Mouse (Mus musculus) embryonic fibroblast, embryonic 13.5 days (primary cell): Measurements from ENCODE around the gene Gm8024. TPM values are rescaled to one million over a fixed set of nuclear protein-coding genes. Genes with fewer than 3 reads are reported as not detected.
"Not testable (repeated sequence)": the region's sequence is repeated elsewhere in the genome, so short reads cannot be mapped to it uniquely, and the experiment has no call there.

Source experiments
- H3K27ac ChIP-seq: 2 replicates; pipeline ENCODE4 v1.5.1; 2012; ENCODE audit warnings: low read length, control low read depth, inconsistent platforms; ENCODE audit not compliant: insufficient read depth
- H3K4me1 ChIP-seq: 2 replicates; pipeline ENCODE4 v1.6.1; 2011; ENCODE audit warnings: low read length; ENCODE audit not compliant: control insufficient read depth, insufficient read depth
- H3K4me3 ChIP-seq: 2 replicates; pipeline ENCODE4 v1.5.1; 2011; ENCODE audit warnings: mild to moderate bottlenecking, control low read depth, low read length; ENCODE audit not compliant: insufficient read depth
- polyA plus RNA-seq: library from polyadenylated mRNA; stranded (reverse); fragments of >200 nt; gene quantifications from 2 replicates; pipeline ENCODE4 v1.2.4, GENCODE M21; 2011; ENCODE audit warnings: low read depth; ENCODE audit not compliant: missing spikeins, insufficient read length

Gene Gm8024
- polyA plus RNA-seq, result not detected in 2 replicates

DNA sequence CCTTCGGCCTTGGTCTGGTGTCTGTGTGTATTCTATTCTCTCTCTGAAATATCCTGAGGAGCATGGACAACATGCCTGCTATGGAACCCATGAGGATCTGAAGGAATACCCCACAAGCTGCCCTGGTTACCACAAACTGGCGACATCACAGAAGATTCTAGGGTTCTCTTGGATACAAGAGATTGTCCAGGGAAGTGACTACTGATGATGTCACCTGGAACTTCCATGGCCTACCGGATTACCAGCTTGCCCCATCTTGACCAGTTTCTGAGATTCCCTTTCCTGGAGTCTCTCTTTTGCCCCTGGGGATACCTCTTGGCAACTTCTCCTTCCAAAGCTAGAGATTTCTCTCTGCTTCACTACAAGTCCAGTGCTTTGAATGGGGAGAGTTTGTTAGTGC, at the start of gene Gm8024:
Gene Gm8024 (minus strand): TSS at position 101 of the 400 bp plus-strand sequence.
- H3K4me3 ChIP-seq, H3K4me1 ChIP-seq, H3K27ac ChIP-seq: not testable (repeated sequence)

DNA sequence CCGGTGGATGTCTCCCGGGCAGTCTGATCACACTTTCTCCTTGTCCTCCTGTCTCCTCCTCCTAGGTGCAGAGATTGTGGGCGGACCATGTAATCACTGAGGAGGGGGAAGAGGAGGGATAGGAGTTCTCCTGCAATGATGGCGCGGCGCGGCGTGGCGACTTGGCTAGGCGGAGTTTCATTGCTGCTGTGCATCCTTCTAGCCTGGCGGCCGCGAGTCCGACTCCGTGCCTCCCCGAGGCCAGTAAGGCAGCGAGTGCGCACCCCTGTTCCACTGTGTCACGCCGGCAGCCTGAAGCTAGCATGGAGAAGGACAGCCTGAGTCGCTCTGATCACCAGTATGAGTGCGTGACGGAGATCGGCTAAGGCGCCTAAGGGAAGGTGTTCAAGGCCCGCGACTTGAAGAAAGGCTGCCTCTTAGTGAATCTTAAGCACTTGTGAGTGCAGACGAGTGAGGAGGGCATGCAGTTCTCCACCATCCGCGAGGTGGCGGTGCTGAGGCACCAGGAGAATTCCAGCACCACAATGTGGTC, 19.2 kb upstream of the Gm8024 start:
- not testable (repeated sequence) for H3K4me1 ChIP-seq, H3K4me3 ChIP-seq, H3K27ac ChIP-seq

DNA sequence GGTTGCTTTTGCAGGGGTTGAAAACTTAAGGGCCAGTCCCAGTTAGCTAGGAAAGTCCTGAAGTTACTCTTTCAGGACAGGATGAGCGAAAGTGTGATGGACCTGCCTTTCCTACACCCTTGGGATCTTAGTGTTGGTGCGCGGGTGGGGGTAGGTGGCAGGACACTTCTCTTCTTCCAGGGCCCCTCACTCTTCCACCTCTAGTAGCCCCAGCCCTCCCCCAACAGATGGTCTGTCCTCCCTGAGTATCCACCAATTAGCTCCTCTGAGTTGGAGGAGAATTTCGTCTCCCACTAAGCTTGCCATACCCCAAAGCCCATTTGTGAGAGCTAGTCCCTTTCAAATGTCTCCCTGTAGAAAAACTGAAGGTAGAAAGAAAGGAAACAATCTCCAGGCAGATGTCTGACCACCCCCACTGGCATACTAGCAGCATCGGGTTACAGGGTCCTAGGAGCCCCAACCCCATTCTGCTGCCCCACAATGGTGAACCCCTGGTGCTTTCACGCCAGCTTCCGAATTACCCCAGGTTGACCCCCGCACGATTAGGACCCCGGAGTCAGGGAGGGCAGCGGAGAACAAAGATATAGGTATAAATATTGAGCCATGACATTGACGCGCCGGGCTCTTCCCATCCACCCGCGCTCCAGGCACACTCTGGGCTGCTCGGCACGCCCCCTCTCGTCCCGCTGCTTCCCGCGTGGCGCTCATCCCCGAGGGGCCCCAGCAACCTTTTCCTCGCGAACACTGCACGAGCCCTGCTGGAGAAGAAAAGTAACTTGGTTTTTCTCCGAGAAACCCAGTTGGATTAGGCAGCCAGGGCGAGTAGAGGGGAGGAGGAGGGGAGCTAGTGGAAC, 18.5 kb upstream of the Gm8024 start:
- not testable (repeated sequence) for H3K4me1 ChIP-seq, H3K27ac ChIP-seq, H3K4me3 ChIP-seq

DNA sequence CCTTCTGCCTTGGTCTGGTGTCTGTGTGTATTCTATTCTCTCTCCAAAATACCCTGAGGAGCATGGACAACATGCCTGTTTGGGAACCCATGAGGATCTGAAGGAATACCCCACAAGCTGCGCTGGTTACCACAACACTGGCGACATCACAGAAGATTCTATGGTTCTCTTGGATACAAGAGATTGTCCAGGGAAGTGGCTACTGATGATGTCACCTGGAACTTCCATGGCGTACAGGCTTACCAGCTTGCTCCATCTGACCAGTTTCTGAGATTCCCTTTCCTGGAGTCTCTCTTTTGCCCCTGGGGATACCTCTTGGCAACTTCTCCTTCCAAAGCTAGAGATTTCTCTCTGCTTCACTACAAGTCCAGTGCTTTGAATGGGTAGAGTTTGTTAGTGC, 21.8 kb downstream of the Gm8024 start, which contains the start of gene Gm8020:
Gene Gm8020 (minus strand): TSS at position 101 of the 400 bp plus-strand sequence.
- not testable (repeated sequence) for H3K4me1 ChIP-seq, H3K27ac ChIP-seq, H3K4me3 ChIP-seq

Other genes with a start within 250 kb of the Gm8024 start
- not detected in 2 replicates for gene Gm9611, start 226.9 kb downstream of the Gm8024 start, polyA plus RNA-seq
- gene Gm7995, start 214.1 kb downstream of the Gm8024 start, polyA plus RNA-seq, result not detected in 2 replicates
- not detected in 2 replicates for gene Gm8005, start 84.6 kb downstream of the Gm8024 start, polyA plus RNA-seq
- not detected in 2 replicates for gene Gm8011, start 60.4 kb downstream of the Gm8024 start, polyA plus RNA-seq
- not detected in 2 replicates for gene Gm8020, start 21.9 kb downstream of the Gm8024 start, polyA plus RNA-seq
- gene Gm17124, start 75.6 kb upstream of the Gm8024 start, polyA plus RNA-seq, result not detected in 2 replicates
- not detected in 2 replicates for gene Gm3633, start 117.6 kb upstream of the Gm8024 start, polyA plus RNA-seq
- not detected in 2 replicates for gene Gm10378, start 131.7 kb upstream of the Gm8024 start, polyA plus RNA-seq
- not detected in 2 replicates for gene Gm3015, start 244.5 kb upstream of the Gm8024 start, polyA plus RNA-seq